Mouse (Mus musculus): ENCODE measurements around the gene Gm11213.

GRCm38 (mm10) chr4:63643956-63644726, 39.1 kb upstream of the Gm11213 start:
- TF ChIP-seq USF1 (IDR thresholded peaks at IDR 0.05; ENCODE audit: low read depth), result no peak
- TF ChIP-seq CTCF (IDR thresholded peaks at IDR 0.05; ENCODE audit: control insufficient read depth, insufficient read depth, insufficient read length), result no peak
- TF ChIP-seq FOSL1 (IDR thresholded peaks at IDR 0.05; ENCODE audit: insufficient read depth, low read length, poor library complexity, severe bottlenecking), result no peak
- no peak for TF ChIP-seq CEBPB (IDR thresholded peaks at IDR 0.05; ENCODE audit: low read depth)
- no peak for TF ChIP-seq MYOG (IDR thresholded peaks at IDR 0.05; ENCODE audit: control insufficient read depth, extremely low read depth, insufficient read length)

Measured in C2C12 (cell line).